Mouse (Mus musculus): ENCODE results near the gene Nploc4. TPM values are rescaled to one million over a fixed set of nuclear protein-coding genes. Genes with fewer than 3 reads are reported as not detected.
"Not testable (repeated sequence)": the region's sequence is repeated elsewhere in the genome, so short reads cannot be mapped to it uniquely, and the experiment has no call there.

The Nploc4 gene
- polyA plus RNA-seq, 1 experiment from 2014 or later = 45.4 TPM

DNA sequence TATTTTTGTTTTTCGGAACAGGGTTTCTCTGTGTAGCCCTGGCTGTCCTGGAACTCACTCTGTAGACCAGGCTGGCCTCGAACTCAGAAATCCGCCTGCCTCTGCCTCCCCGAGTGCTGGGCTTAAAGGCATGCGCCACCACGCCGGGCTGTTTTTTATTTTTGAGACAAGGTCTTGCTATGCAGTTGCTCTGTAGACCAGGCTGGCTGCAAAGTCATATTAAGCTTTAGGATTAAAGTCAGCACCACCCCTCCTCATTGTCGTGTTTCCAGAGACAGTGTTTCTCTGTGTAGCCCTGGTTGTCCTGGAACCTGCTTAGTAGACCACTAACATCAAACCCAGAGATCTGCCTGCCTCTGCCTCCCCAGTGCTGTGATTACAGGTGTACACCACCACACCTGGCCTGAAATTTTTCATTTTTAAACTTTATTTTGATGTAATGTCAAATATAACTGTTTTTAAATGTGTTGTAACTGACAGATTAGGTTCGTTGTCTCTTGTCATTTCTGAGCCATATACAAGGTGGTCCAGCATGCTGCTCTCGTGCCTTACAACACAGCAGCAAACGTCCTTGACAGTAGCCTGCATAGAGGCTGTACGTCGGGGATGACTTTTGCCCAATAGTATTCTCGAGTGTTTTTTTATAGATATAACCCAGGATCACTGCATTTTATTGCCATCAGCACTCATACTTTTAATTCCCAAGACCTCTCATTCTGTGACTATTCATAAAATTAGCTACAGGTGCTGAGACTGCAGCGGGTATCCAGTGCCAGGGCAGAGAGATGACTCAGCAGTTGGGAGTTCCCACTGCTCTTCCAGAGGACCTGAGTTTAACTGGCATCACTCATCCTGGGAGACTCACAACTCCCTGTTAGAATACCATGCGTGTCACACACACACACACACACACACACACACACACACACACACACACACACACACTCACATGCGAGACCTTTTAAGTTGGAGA lies 82.9 kb downstream of the Nploc4 start:
- H3K36me3 ChIP-seq (ENCODE audit: control insufficient read depth, insufficient read depth, low read length) = no peaks in the 10 kb centered on the region
- no peak overlapping the region for H3K4me3 ChIP-seq (ENCODE audit: low read length)
- H3K4me2 ChIP-seq (replicated peaks; ENCODE audit: low read depth, low read length) = no peak overlapping the region
- H3K27me3 ChIP-seq (ENCODE audit: control insufficient read depth, insufficient read depth, low read length) = no peaks in the 10 kb centered on the region
- H3K4me1 ChIP-seq (ENCODE audit: control insufficient read depth, insufficient read depth, low read length) = peaks cover 44% of the 10 kb centered on the region
- H3K9me3 ChIP-seq (ENCODE audit: control insufficient read depth, low read length) = no peaks in the 10 kb centered on the region
- no peak overlapping the region for H3K9ac ChIP-seq (ENCODE audit: low read depth, low read length)
- 89% methylated on average over 17 of the region's 17 CpGs for WGBS
- H3K27ac ChIP-seq (ENCODE audit: low read depth, low read length) = peak overlapping the region; percentile 1; the same call in 1 of the 2 replicates
- no peak for ATAC-seq (ENCODE audit: low FRiP score, low TSS enrichment)

DNA sequence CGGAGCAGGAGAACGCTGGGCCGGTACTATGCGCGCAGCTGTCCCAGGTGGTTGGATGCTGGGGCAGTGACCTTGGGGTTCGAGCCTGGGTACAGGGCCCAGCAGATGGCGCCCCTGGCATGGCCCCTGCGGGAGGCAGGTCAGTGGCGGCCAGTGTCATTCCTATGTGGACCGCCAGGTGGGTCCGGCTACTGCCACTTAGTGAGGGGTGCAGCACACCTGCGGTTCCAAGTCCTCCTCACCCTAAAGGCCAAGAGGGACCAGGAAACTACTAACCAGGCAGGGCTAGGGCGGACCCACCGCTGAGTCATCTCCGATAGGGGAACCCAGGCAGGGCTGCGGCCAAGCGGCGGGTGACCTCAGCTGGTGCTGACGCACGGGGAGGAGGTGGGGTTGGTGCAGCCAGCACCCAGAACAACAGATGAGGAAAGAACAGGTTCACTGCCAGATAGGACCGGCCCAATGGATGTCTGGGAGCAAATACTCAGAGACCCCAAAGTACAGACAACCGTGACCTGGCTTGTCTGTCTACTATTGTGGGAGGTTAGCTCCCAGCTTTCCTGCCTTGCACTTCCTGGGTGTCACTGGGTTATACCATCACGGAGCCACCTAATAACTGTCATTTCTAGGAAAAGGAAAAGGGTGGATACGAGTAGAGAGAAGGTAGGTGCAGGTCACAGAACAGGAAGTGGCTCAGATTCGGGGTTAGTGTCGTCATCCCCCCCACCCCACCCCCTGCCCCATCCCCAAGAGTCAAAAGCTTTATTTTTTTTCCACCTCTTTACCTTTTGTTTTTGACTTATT lies 83.8 kb downstream of the Nploc4 start:
- no peaks in the 10 kb centered on the region for H3K9me3 ChIP-seq (ENCODE audit: control insufficient read depth, low read length)
- no peak overlapping the region for H3K4me3 ChIP-seq (ENCODE audit: low read length)
- no peaks in the 10 kb centered on the region for H3K36me3 ChIP-seq (ENCODE audit: control insufficient read depth, insufficient read depth, low read length)
- no peak overlapping the region for H3K9ac ChIP-seq (ENCODE audit: low read depth, low read length)
- no peak overlapping the region for H3K27ac ChIP-seq (ENCODE audit: low read depth, low read length)
- peak overlapping the region; percentile 10; the same call in 1 of the 2 replicates for H3K4me2 ChIP-seq (replicated peaks; ENCODE audit: low read depth, low read length)
- peak; percentile 10; the same call in 1 of the 2 replicates for ATAC-seq (ENCODE audit: low FRiP score, low TSS enrichment)
- H3K27me3 ChIP-seq (ENCODE audit: control insufficient read depth, insufficient read depth, low read length) = no peaks in the 10 kb centered on the region
- 27% methylated on average over 26 of the region's 26 CpGs for WGBS
- H3K4me1 ChIP-seq (ENCODE audit: control insufficient read depth, insufficient read depth, low read length) = peaks cover 38% of the 10 kb centered on the region

DNA sequence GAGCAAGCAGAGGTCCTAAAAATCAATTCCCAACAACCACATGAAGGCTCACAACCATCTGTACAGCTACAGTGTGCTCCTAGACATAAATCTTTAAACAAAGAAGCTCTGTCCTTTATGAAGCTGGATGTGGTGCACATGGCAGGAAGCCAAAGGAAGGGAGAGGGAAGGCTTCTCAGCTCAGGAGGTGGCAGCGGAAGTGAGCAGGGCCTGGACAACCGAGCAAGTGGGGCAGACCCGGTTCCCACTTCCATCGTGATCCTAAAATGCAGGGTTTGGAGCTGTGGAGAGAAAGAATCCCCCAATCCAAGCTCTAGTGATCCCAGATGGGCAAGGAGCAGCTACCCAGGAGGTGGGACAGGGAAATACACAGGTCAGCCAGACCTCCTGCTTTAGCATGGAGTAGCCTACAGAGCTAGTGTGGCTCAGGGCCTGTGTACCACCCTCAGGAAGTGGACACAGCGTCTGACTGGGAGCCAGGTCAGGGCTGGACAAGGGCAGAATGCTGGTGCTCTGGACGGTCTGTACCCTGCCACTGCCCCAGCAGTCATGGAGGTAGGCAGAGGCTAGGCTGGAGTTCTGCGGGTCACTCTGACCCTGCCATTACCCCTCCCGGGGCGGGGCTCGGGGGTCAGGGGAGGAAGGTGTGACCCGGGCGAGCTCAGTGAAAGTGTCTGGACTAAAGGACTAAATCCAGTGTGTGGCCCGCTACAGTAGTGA lies 84.8 kb downstream of the Nploc4 start:
- H3K4me3 ChIP-seq (ENCODE audit: low read length) = no peak overlapping the region
- no peaks in the 10 kb centered on the region for H3K9me3 ChIP-seq (ENCODE audit: control insufficient read depth, low read length)
- H3K4me1 ChIP-seq (ENCODE audit: control insufficient read depth, insufficient read depth, low read length) = peaks cover 29% of the 10 kb centered on the region
- no peak for ATAC-seq (ENCODE audit: low FRiP score, low TSS enrichment)
- H3K4me2 ChIP-seq (replicated peaks; ENCODE audit: low read depth, low read length) = no peak overlapping the region
- peak overlapping the region; percentile 25 for H3K27ac ChIP-seq (ENCODE audit: low read depth, low read length)
- no peaks in the 10 kb centered on the region for H3K27me3 ChIP-seq (ENCODE audit: control insufficient read depth, insufficient read depth, low read length)
- WGBS = 56% methylated on average over 13 of the region's 13 CpGs
- H3K9ac ChIP-seq (ENCODE audit: low read depth, low read length) = no peak overlapping the region
- H3K36me3 ChIP-seq (ENCODE audit: control insufficient read depth, insufficient read depth, low read length) = no peaks in the 10 kb centered on the region

DNA sequence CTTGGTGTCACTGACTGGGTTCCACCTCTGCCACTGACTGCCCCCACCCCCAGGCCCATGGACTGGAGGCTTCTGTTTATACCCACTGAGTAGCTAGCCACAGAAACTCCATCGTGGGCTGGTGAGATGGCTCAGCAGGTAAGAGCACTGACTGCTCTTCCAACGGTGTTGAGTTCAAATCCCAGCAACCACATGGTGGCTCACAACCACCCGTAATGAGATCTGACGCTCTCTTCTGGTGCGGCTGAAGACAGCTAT lies 85.5 kb downstream of the Nploc4 start:
- not testable (repeated sequence) for H3K27me3 ChIP-seq (ENCODE audit: control insufficient read depth, insufficient read depth, low read length); H3K4me2 ChIP-seq (replicated peaks; ENCODE audit: low read depth, low read length); ATAC-seq (ENCODE audit: low FRiP score, low TSS enrichment); H3K36me3 ChIP-seq (ENCODE audit: control insufficient read depth, insufficient read depth, low read length); H3K4me3 ChIP-seq (ENCODE audit: low read length); H3K9me3 ChIP-seq (ENCODE audit: control insufficient read depth, low read length)
- 89% methylated on average over 5 of the region's 5 CpGs for WGBS
- Histone ChIP-seq H3K4me1 (ENCODE audit: control insufficient read depth, insufficient read depth, low read length) (peaks cover 29% of the 10 kb centered on the region), H3K27ac (ENCODE audit: low read depth, low read length) (peak overlapping the region; percentile 99; the same call in 1 of the 2 replicates), H3K9ac (ENCODE audit: low read depth, low read length) (0 out of 2 replicates have a peak overlapping the region, but pooled peaks have one; percentile 12)

DNA sequence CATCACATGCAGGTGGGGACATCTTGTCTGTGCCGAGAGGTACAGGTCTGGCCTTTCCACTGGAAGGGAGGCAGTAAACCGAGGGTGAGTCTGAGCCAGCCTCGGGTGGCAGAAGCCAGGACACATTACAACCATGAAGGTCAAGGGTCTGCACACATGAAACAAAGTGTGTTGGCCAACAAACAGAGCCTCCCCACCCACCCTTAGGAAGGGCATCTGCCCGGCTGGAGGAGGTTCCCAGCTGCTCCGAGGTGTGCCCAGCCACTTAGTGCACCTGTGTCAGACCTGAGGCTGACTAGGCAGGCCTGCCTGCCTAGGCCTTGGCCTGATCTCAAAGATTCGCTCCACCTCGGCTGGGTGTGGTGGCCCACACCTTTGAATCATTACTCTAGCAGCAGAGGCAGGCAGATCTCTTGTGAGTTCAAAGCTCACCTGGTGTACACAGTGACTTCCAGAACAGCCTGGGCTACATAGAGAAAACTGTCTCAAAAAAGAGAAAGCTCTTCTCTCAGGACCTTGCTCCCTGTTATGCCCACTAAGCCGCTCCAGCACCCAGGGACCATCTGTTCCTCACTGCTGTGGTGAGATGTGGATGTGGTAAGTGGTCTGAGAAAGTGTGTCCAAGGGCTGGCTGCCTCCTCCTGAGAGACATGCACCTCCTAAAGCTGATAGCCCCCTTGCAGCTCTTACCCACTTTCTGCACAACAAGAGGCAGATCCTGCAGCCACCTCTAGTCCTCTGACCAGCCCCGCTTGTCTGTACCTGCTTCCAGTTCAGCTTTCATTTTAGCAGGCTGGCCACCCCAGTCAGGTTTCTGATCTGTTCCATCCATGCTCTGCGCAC lies 86.0 kb downstream of the Nploc4 start:
- Histone ChIP-seq H3K4me2 (replicated peaks; ENCODE audit: low read depth, low read length) (peak overlapping the region; percentile 89; the same call in 1 of the 2 replicates), H3K9me3 (ENCODE audit: control insufficient read depth, low read length) (no peaks in the 10 kb centered on the region), H3K4me1 (ENCODE audit: control insufficient read depth, insufficient read depth, low read length) (peaks cover 29% of the 10 kb centered on the region), H3K36me3 (ENCODE audit: control insufficient read depth, insufficient read depth, low read length) (peaks cover 7% of the 10 kb centered on the region; the same call in 1 of the 2 replicates), H3K4me3 (ENCODE audit: low read length) (no peak overlapping the region), H3K9ac (ENCODE audit: low read depth, low read length) (peak overlapping the region; percentile 100; the same call in 1 of the 2 replicates), H3K27ac (ENCODE audit: low read depth, low read length) (peak overlapping the region; percentile 99), H3K27me3 (ENCODE audit: control insufficient read depth, insufficient read depth, low read length) (no peaks in the 10 kb centered on the region)
- ATAC-seq (ENCODE audit: low FRiP score, low TSS enrichment) = no peak
- 72% methylated on average over 10 of the region's 10 CpGs for WGBS

DNA sequence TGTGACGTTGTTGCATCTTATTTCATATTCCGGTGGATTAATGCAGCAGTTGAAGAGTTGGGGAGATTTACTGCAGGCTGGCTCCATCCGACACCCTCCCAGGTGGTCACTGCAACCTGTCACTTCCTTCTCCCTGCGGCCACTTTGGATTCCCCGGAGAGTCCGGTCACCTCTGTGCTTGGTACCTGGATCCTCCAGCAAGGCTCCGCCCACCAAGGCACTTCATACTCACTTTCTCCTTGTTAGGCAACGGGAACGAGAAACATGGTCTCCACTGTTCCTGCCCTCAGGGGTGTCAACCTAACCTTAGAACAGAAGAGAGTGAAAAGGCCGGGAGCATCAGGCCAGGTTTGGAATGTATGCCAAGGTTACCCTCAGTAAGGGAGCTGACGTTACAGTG lies 86.8 kb downstream of the Nploc4 start:
- Histone ChIP-seq H3K27ac (ENCODE audit: low read depth, low read length) (peak overlapping the region; percentile 99), H3K4me3 (ENCODE audit: low read length) (peak overlapping the region; percentile 99), H3K9ac (ENCODE audit: low read depth, low read length) (peak overlapping the region; percentile 100), H3K4me2 (replicated peaks; ENCODE audit: low read depth, low read length) (peak overlapping the region; percentile 89), H3K9me3 (ENCODE audit: control insufficient read depth, low read length) (no peaks in the 10 kb centered on the region), H3K36me3 (ENCODE audit: control insufficient read depth, insufficient read depth, low read length) (peaks cover 10% of the 10 kb centered on the region; the same call in 1 of the 2 replicates), H3K4me1 (ENCODE audit: control insufficient read depth, insufficient read depth, low read length) (peaks cover 29% of the 10 kb centered on the region), H3K27me3 (ENCODE audit: control insufficient read depth, insufficient read depth, low read length) (no peaks in the 10 kb centered on the region)
- ATAC-seq (ENCODE audit: low FRiP score, low TSS enrichment) = no peak
- 12% methylated on average over 11 of the region's 11 CpGs for WGBS

DNA sequence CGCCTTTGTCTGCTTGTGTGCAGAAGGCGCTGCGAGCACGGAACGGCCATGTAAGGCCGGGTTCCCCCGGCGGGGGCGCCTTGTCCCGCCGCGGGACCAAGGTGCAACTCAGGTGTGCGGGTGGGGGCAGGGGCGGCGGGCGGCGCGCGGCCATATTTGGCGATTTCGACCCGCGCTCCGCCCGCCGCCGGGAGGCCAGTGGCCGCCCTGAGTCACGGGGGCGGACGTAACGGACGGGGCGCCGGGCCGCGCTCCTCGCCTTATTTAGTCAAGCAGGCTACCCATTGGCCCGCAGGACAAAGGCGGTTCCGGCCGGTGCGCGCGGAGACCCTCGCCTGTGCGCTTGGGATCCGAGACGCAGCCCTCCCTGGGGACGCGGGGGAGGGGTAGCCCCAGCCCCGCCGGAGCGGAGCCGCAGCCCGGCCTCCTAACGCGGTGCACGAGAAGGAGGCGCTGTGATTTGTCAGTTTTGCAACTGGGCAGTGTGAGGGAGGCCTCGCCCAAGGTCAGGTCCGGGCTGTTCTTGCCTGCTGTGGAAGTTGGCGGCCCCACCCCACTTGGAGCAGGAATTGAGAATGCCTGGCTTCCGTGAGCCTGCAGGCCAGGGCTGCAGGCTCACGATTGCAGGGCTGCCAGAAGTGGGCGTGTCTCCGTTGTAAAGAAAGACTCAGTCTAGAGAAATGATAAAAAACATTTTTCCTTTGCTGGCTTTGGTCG lies 87.4 kb downstream of the Nploc4 start:
- H3K4me2 ChIP-seq (replicated peaks; ENCODE audit: low read depth, low read length) = peak overlapping the region; percentile 89
- peak overlapping the region; percentile 99 for H3K27ac ChIP-seq (ENCODE audit: low read depth, low read length)
- H3K27me3 ChIP-seq (ENCODE audit: control insufficient read depth, insufficient read depth, low read length) = no peaks in the 10 kb centered on the region
- WGBS = 4% methylated on average over 65 of the region's 68 CpGs
- H3K4me3 ChIP-seq (ENCODE audit: low read length) = peak overlapping the region; percentile 99
- H3K9ac ChIP-seq (ENCODE audit: low read depth, low read length) = peak overlapping the region; percentile 100
- H3K9me3 ChIP-seq (ENCODE audit: control insufficient read depth, low read length) = no peaks in the 10 kb centered on the region
- H3K4me1 ChIP-seq (ENCODE audit: control insufficient read depth, insufficient read depth, low read length) = peaks cover 32% of the 10 kb centered on the region
- peak; percentile 84 for ATAC-seq (ENCODE audit: low FRiP score, low TSS enrichment)
- H3K36me3 ChIP-seq (ENCODE audit: control insufficient read depth, insufficient read depth, low read length) = peaks cover 14% of the 10 kb centered on the region
